Mouse (Mus musculus): ENCODE data around the gene Spcs1. TPM values are rescaled to one million over a fixed set of nuclear protein-coding genes. Genes with fewer than 3 reads are reported as not detected.

The Spcs1 gene
- 100 to 1,000 TPM; 166 to 174 TPM for total RNA-seq (2021)
- long read RNA-seq, experiment 1, transcript Spcs1-204 (4 exons, 949 nt), result major isoform, 102 of 111 reads
- long read RNA-seq, experiment 1, partial matches to known transcripts, result 0 of 111 reads
- long read RNA-seq, experiment 1, other reads (novel, unspliced or antisense), result 3 of 111 reads
- long read RNA-seq, experiment 2, transcript Spcs1-204 (4 exons, 949 nt), result major isoform, 94 of 102 reads
- long read RNA-seq, experiment 2, partial matches to known transcripts, result 3 of 102 reads
- long read RNA-seq, experiment 2, other reads (novel, unspliced or antisense), result 2 of 102 reads

- DNase-seq (ENCODE audit: low spot score in 2 of 2), result peak; percentile 83 to 90
Observed at GRCm38 (mm10) chr14:31001307-31002205, at the start of gene Spcs1, which contains the start of gene Glt8d1. Gene Spcs1 (minus strand): TSS chr14:31001672. Gene Glt8d1 (plus strand): TSS chr14:31001400.

GRCm38 (mm10) chr14:31045817-31046216, 44.3 kb upstream of the Spcs1 start:
- no peak for DNase-seq (ENCODE audit: low spot score in 2 of 2)

- DNase-seq (ENCODE audit: low spot score in 2 of 2), result no peak
Observed at GRCm38 (mm10) chr14:31045296-31045695, 43.8 kb upstream of the Spcs1 start.

GRCm38 (mm10) chr14:31025785-31026184, 24.3 kb upstream of the Spcs1 start:
- DNase-seq (ENCODE audit: low spot score in 2 of 2), result no peak

GRCm38 (mm10) chr14:31022579-31022978, 21.1 kb upstream of the Spcs1 start:
- DNase-seq (ENCODE audit: low spot score in 2 of 2), result no peak

- DNase-seq (ENCODE audit: low spot score in 2 of 2), result peak; percentile 48 to 68
Observed at GRCm38 (mm10) chr14:31019331-31020205, 18.1 kb upstream of the Spcs1 start.

GRCm38 (mm10) chr14:31018860-31019291, 17.4 kb upstream of the Spcs1 start, which contains the start of the genes Pbrm1 and Gnl3:
Gene Pbrm1 (plus strand): TSS chr14:31019138.
Gene Gnl3 (minus strand): TSS chr14:31019152.
- peak; percentile 96 to 98 for DNase-seq (ENCODE audit: low spot score in 2 of 2)

GRCm38 (mm10) chr14:31017854-31018253, 16.4 kb upstream of the Spcs1 start:
- DNase-seq (ENCODE audit: low spot score in 2 of 2), result no peak

- DNase-seq (ENCODE audit: low spot score in 2 of 2), result no peak
Observed at GRCm38 (mm10) chr14:31016063-31016462, 14.6 kb upstream of the Spcs1 start.

- DNase-seq (ENCODE audit: low spot score in 2 of 2), result no peak
Observed at GRCm38 (mm10) chr14:31013928-31014327, 12.5 kb upstream of the Spcs1 start.

- no peak for DNase-seq (ENCODE audit: low spot score in 2 of 2)
Observed at GRCm38 (mm10) chr14:31011588-31011987, 10.1 kb upstream of the Spcs1 start.

- no peak for DNase-seq (ENCODE audit: low spot score in 2 of 2)
Observed at GRCm38 (mm10) chr14:31006779-31007178, 5.3 kb upstream of the Spcs1 start.

GRCm38 (mm10) chr14:31004527-31004926, 3.1 kb upstream of the Spcs1 start:
- no peak for DNase-seq (ENCODE audit: low spot score in 2 of 2)

- peak in 1 of 2 experiments; percentile 8 for DNase-seq (ENCODE audit: low spot score in 2 of 2)
Observed at GRCm38 (mm10) chr14:31000816-31001306, 611 bp downstream of the Spcs1 start.

- DNase-seq (ENCODE audit: low spot score in 2 of 2), result no peak
Observed at GRCm38 (mm10) chr14:31000356-31000755, 1.1 kb downstream of the Spcs1 start.

- no peak for DNase-seq (ENCODE audit: low spot score in 2 of 2)
Observed at GRCm38 (mm10) chr14:30996417-30996816, 5.1 kb downstream of the Spcs1 start.

- no peak for DNase-seq (ENCODE audit: low spot score in 2 of 2)
Observed at GRCm38 (mm10) chr14:30976222-30976621, 25.2 kb downstream of the Spcs1 start.

GRCm38 (mm10) chr14:30974204-30974603, 27.3 kb downstream of the Spcs1 start:
- peak; percentile 56 to 73 for DNase-seq (ENCODE audit: low spot score in 2 of 2)

- DNase-seq (ENCODE audit: low spot score in 2 of 2), result no peak
Observed at GRCm38 (mm10) chr14:30960366-30960765, 41.1 kb downstream of the Spcs1 start.

- DNase-seq (ENCODE audit: low spot score in 2 of 2), result no peak
Observed at GRCm38 (mm10) chr14:30959031-30959430, 42.4 kb downstream of the Spcs1 start.

GRCm38 (mm10) chr14:30958517-30958916, 43.0 kb downstream of the Spcs1 start:
- no peak for DNase-seq (ENCODE audit: low spot score in 2 of 2)
